Mouse (Mus musculus): ENCODE results near the gene Bcl2l13. TPM values are rescaled to one million over a fixed set of nuclear protein-coding genes. Genes with fewer than 3 reads are reported as not detected.

The Bcl2l13 gene
- polyA plus RNA-seq (2015; fragmentation: Nextera tagmentation; extraction: Ambion mirVana) = 25.3 and 27.8 TPM in 2 replicates

- Histone ChIP-seq H3K4me1 (peaks cover 8% of the 10 kb centered on the region; the same call in 1 of the 2 replicates), H3K9me3 (no peaks in the 10 kb centered on the region), H3K4me3 (peak within 1 kb of the TSS; percentile 92), H3K9ac (peak within 1 kb of the TSS; percentile 90), H3K27ac (peak within 1 kb of the TSS; percentile 96), H3K27me3 (no peaks in the 10 kb centered on the region), H3K36me3 (no peaks in the 10 kb centered on the region; the same call in 1 of the 2 replicates), H3K4me2 (peak within 1 kb of the TSS; percentile 64)
- peak; percentile 89 for ATAC-seq (ENCODE audit: insufficient number of reproducible peaks, low FRiP score, low TSS enrichment, low read depth)
- 4% methylated on average over 33 of the region's 40 CpGs for WGBS
Measured at GRCm38 (mm10) chr6:120835474-120836374, at the start of gene Bcl2l13. Gene Bcl2l13, plus strand, starts transcription at chr6:120836212.

DNA sequence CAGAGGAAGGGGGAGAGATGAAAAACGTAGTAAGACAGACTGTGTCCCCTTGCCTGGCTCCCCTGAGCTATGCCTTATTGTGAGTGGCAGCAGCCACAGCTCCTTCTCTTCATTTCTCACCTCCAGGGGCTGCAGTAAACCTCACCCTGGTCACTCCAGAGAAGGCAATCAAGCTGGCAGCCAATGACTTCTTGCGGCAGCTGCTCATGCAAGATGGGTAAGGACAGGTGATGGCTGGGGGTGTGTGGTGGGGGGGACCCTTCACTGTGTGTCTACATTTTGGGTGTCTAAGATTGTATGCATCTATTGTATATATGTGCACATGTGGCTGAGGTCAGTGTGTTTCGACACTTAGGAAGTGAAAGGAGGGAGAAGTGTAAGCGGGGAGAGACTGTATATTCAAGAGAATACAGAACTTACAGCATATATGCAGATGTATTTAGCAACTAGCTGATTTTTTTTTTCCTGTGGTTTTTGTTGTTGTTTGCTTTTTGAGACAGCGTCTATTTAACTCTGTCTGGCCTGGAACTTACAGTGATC lies 47.9 kb upstream of the Bcl2l13 start:
- Histone ChIP-seq H3K4me3 (no peak overlapping the region), H3K36me3 (peaks cover 14% of the 10 kb centered on the region), H3K9ac (no peak overlapping the region), H3K4me2 (no peak overlapping the region), H3K4me1 (peaks cover 4% of the 10 kb centered on the region; the same call in 1 of the 2 replicates), H3K9me3 (no peaks in the 10 kb centered on the region), H3K27ac (no peak overlapping the region), H3K27me3 (no peaks in the 10 kb centered on the region)
- 62% methylated on average over 5 of the region's 5 CpGs for WGBS
- ATAC-seq (ENCODE audit: insufficient number of reproducible peaks, low FRiP score, low TSS enrichment, low read depth) = no peak

GRCm38 (mm10) chr6:120788904-120789303 lies 47.1 kb upstream of the Bcl2l13 start:
- Histone ChIP-seq H3K9me3 (no peaks in the 10 kb centered on the region), H3K27me3 (no peaks in the 10 kb centered on the region), H3K4me3 (no peak overlapping the region), H3K36me3 (peaks cover 22% of the 10 kb centered on the region), H3K9ac (no peak overlapping the region), H3K4me1 (peaks cover 4% of the 10 kb centered on the region; the same call in 1 of the 2 replicates), H3K27ac (no peak overlapping the region), H3K4me2 (no peak overlapping the region)
- no peak for ATAC-seq (ENCODE audit: insufficient number of reproducible peaks, low FRiP score, low TSS enrichment, low read depth)

DNA sequence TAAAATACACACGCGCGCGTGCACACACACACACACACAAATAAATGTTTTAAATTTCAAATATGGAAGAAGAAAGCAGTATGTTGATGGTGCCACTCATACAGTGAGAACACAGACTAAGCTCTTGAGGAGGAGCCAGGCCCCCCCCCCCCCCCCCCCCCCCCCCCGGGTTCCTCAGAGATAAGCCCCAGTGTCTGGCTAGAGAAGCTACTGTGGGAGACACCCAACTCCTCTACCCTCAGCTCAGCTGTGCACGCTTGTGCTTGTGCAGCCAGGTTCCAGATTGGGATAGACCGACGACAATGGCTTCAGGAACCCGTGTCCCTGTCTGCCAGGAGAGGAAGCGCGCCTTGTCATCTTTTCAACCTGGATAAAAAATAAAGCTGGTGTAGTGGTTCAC lies 45.9 kb upstream of the Bcl2l13 start:
- H3K9ac ChIP-seq = no peak overlapping the region
- no peak overlapping the region for H3K4me3 ChIP-seq
- 91% methylated on average over 11 of the region's 11 CpGs for WGBS
- peaks cover 4% of the 10 kb centered on the region; the same call in 1 of the 2 replicates for H3K4me1 ChIP-seq
- H3K27me3 ChIP-seq = no peaks in the 10 kb centered on the region
- H3K9me3 ChIP-seq = no peaks in the 10 kb centered on the region
- no peak overlapping the region for H3K27ac ChIP-seq
- no peak overlapping the region for H3K4me2 ChIP-seq
- H3K36me3 ChIP-seq = peaks cover 35% of the 10 kb centered on the region
- no peak for ATAC-seq (ENCODE audit: insufficient number of reproducible peaks, low FRiP score, low TSS enrichment, low read depth)

GRCm38 (mm10) chr6:120790717-120791116 lies 45.3 kb upstream of the Bcl2l13 start:
- Histone ChIP-seq H3K9me3 (no peaks in the 10 kb centered on the region), H3K27me3 (no peaks in the 10 kb centered on the region), H3K4me3 (no peak overlapping the region), H3K36me3 (peaks cover 40% of the 10 kb centered on the region), H3K4me2 (no peak overlapping the region), H3K27ac (no peak overlapping the region), H3K9ac (no peak overlapping the region), H3K4me1 (peaks cover 4% of the 10 kb centered on the region; the same call in 1 of the 2 replicates)
- no peak for ATAC-seq (ENCODE audit: insufficient number of reproducible peaks, low FRiP score, low TSS enrichment, low read depth)
- 35% methylated on average over 5 of the region's 5 CpGs for WGBS

- Histone ChIP-seq H3K27me3 (no peaks in the 10 kb centered on the region), H3K27ac (no peak overlapping the region), H3K4me3 (no peak overlapping the region), H3K36me3 (peaks cover 62% of the 10 kb centered on the region), H3K9ac (no peak overlapping the region), H3K4me2 (no peak overlapping the region), H3K4me1 (peaks cover 4% of the 10 kb centered on the region; the same call in 1 of the 2 replicates), H3K9me3 (no peaks in the 10 kb centered on the region)
- ATAC-seq (ENCODE audit: insufficient number of reproducible peaks, low FRiP score, low TSS enrichment, low read depth) = no peak
- WGBS = 88% methylated on average over 8 of the region's 8 CpGs
Measured at GRCm38 (mm10) chr6:120792947-120793346, 43.1 kb upstream of the Bcl2l13 start.

GRCm38 (mm10) chr6:120795422-120796086 lies 40.5 kb upstream of the Bcl2l13 start:
- peaks cover 87% of the 10 kb centered on the region for H3K36me3 ChIP-seq
- WGBS = 78% methylated on average over 5 of the region's 5 CpGs
- H3K9ac ChIP-seq = no peak overlapping the region
- H3K27me3 ChIP-seq = no peaks in the 10 kb centered on the region
- H3K9me3 ChIP-seq = no peaks in the 10 kb centered on the region
- no peak overlapping the region for H3K4me2 ChIP-seq
- no peak overlapping the region for H3K4me3 ChIP-seq
- no peak for ATAC-seq (ENCODE audit: insufficient number of reproducible peaks, low FRiP score, low TSS enrichment, low read depth)
- peaks cover 4% of the 10 kb centered on the region; the same call in 1 of the 2 replicates for H3K4me1 ChIP-seq
- H3K27ac ChIP-seq = no peak overlapping the region

GRCm38 (mm10) chr6:120796111-120796510 lies 39.9 kb upstream of the Bcl2l13 start:
- Histone ChIP-seq H3K9me3 (no peaks in the 10 kb centered on the region), H3K27ac (no peak overlapping the region), H3K9ac (no peak overlapping the region), H3K36me3 (peaks cover 91% of the 10 kb centered on the region), H3K27me3 (no peaks in the 10 kb centered on the region), H3K4me2 (no peak overlapping the region), H3K4me3 (no peak overlapping the region), H3K4me1 (peaks cover 4% of the 10 kb centered on the region; the same call in 1 of the 2 replicates)
- WGBS = 82% methylated on average over 2 of the region's 2 CpGs
- no peak for ATAC-seq (ENCODE audit: insufficient number of reproducible peaks, low FRiP score, low TSS enrichment, low read depth)

DNA sequence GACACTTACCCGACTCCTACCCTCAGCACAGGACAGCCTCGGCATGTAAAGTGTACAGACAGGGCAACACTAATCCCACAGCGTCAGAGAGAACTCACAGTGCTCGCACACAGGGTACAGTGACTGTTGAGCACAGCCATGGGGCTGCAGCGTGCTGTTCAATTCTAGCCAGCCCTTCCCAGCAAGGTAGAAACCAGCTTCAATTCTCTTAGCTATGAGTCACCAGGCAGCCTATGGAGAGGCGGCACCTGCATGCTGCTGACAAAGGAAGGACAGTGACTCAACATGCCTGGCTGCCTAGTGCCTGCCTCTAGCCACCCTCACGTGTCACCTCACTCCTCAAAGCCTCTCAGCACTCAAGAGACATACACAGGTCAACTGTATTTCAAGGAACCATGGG lies 38.0 kb upstream of the Bcl2l13 start:
- H3K4me1 ChIP-seq = no peaks in the 10 kb centered on the region
- H3K9ac ChIP-seq = no peak overlapping the region
- H3K27me3 ChIP-seq = no peaks in the 10 kb centered on the region
- no peaks in the 10 kb centered on the region for H3K9me3 ChIP-seq
- H3K27ac ChIP-seq = no peak overlapping the region
- 83% methylated on average over 7 of the region's 7 CpGs for WGBS
- H3K36me3 ChIP-seq = peaks cover 96% of the 10 kb centered on the region
- no peak overlapping the region for H3K4me2 ChIP-seq
- ATAC-seq (ENCODE audit: insufficient number of reproducible peaks, low FRiP score, low TSS enrichment, low read depth) = no peak
- H3K4me3 ChIP-seq = no peak overlapping the region

DNA sequence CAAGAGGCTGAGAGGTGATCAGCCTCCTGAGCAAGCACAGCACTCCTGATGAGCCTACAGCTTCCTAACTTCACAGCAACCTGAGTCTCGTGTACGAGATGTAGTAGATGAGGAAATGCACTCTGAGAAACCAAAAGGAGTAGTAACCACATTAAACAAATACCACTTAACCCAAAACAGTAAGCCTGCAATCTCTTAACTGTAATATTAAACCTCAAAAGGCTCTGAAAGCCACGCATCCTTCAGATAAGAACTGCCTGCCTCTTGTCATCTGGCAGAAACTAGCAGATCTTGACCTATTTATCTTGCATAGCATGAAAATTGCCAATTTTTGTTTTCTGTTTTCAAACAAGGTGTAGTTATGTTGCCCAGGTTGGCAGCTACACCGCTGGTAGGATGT lies 37.1 kb upstream of the Bcl2l13 start:
- peaks cover 96% of the 10 kb centered on the region for H3K36me3 ChIP-seq
- no peaks in the 10 kb centered on the region for H3K27me3 ChIP-seq
- H3K4me2 ChIP-seq = no peak overlapping the region
- H3K4me1 ChIP-seq = no peaks in the 10 kb centered on the region
- ATAC-seq (ENCODE audit: insufficient number of reproducible peaks, low FRiP score, low TSS enrichment, low read depth) = no peak
- H3K9me3 ChIP-seq = no peaks in the 10 kb centered on the region
- 87% methylated on average over 4 of the region's 4 CpGs for WGBS
- no peak overlapping the region for H3K9ac ChIP-seq
- no peak overlapping the region for H3K27ac ChIP-seq
- H3K4me3 ChIP-seq = no peak overlapping the region

DNA sequence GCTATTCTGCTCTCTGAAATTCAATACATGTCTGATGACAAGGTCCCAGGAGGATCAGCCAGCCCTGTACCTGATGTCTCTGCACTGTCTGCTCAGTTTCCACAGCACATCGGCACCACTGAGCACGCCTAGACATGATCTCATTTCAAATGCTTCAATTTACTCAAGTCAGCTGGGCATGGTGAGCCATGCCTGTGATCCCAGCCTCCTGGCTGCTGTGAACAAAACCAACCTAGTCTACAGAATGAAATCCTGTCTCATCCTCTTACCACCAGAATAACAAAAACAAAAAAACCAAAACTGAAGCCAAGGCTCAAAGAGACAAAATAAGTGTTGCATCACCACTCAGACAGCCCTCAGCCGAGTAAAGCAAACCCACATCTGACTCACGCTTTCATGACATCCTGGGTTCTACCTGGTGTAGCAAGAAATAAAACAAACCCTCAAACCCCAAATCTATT lies 36.4 kb upstream of the Bcl2l13 start:
- peaks cover 96% of the 10 kb centered on the region for H3K36me3 ChIP-seq
- no peak overlapping the region for H3K4me3 ChIP-seq
- H3K9me3 ChIP-seq = no peaks in the 10 kb centered on the region
- no peak overlapping the region for H3K4me2 ChIP-seq
- H3K4me1 ChIP-seq = no peaks in the 10 kb centered on the region
- H3K27me3 ChIP-seq = no peaks in the 10 kb centered on the region
- ATAC-seq (ENCODE audit: insufficient number of reproducible peaks, low FRiP score, low TSS enrichment, low read depth) = no peak
- 76% methylated on average over 4 of the region's 4 CpGs for WGBS
- no peak overlapping the region for H3K9ac ChIP-seq
- 0 out of 2 replicates have a peak overlapping the region, but pooled peaks have one; percentile 40 for H3K27ac ChIP-seq

Data from limb, embryonic 15.5 days (tissue).